Mouse (Mus musculus): ENCODE results near the gene Rgs11. TPM values are rescaled to one million over a fixed set of nuclear protein-coding genes. Genes with fewer than 3 reads are reported as not detected.
A peak's percentile ranks its signal among the peaks of the same experiment; 100 is the strongest.

Rgs11 gene
- polyA plus RNA-seq, 1 experiment = 4.7 TPM

GRCm38 (mm10) chr17:26225150-26225549, 22.4 kb downstream of the Rgs11 start:
- TF ChIP-seq CTCF (IDR thresholded peaks at IDR 0.05; ENCODE audit: low read depth, low read length) = no peak
- TF ChIP-seq POLR2A (IDR thresholded peaks at IDR 0.05; ENCODE audit: borderline replicate concordance, low read depth, low read length) = no peak
- peaks cover 6% of the 10 kb centered on the region for H3K4me1 ChIP-seq (ENCODE audit: control insufficient read depth, insufficient read depth, low read length)
- H3K4me3 ChIP-seq (ENCODE audit: insufficient read depth, low read length) = no peak overlapping the region
- no peak overlapping the region for H3K27ac ChIP-seq (ENCODE audit: insufficient read depth, low read depth, low read length)

- Histone ChIP-seq H3K4me3 (ENCODE audit: insufficient read depth, low read length) (no peak overlapping the region), H3K27ac (ENCODE audit: insufficient read depth, low read depth, low read length) (peak overlapping the region; percentile 96), H3K4me1 (ENCODE audit: control insufficient read depth, insufficient read depth, low read length) (peaks cover 27% of the 10 kb centered on the region)
- TF ChIP-seq CTCF (IDR thresholded peaks at IDR 0.05; ENCODE audit: low read depth, low read length) (no peak), POLR2A (IDR thresholded peaks at IDR 0.05; ENCODE audit: borderline replicate concordance, low read depth, low read length) (no peak)
These were observed 27.0 kb downstream of the Rgs11 start for GRCm38 (mm10) chr17:26229776-26230175.

GRCm38 (mm10) chr17:26231156-26231555, 28.4 kb downstream of the Rgs11 start:
- TF ChIP-seq POLR2A (IDR thresholded peaks at IDR 0.05; ENCODE audit: borderline replicate concordance, low read depth, low read length) = no peak
- TF ChIP-seq CTCF (IDR thresholded peaks at IDR 0.05; ENCODE audit: low read depth, low read length) = no peak
- Histone ChIP-seq H3K4me3 (ENCODE audit: insufficient read depth, low read length) (no peak overlapping the region), H3K27ac (ENCODE audit: insufficient read depth, low read depth, low read length) (peak overlapping the region; percentile 96), H3K4me1 (ENCODE audit: control insufficient read depth, insufficient read depth, low read length) (peaks cover 37% of the 10 kb centered on the region)

- H3K4me3 ChIP-seq (ENCODE audit: insufficient read depth, low read length) = no peak overlapping the region
- peaks cover 51% of the 10 kb centered on the region for H3K4me1 ChIP-seq (ENCODE audit: control insufficient read depth, insufficient read depth, low read length)
- TF ChIP-seq POLR2A (IDR thresholded peaks at IDR 0.05; ENCODE audit: borderline replicate concordance, low read depth, low read length) (no peak), CTCF (IDR thresholded peaks at IDR 0.05; ENCODE audit: low read depth, low read length) (peak; percentile 27; the same call in 1 of the 2 replicates)
- H3K27ac ChIP-seq (ENCODE audit: insufficient read depth, low read depth, low read length) = no peak overlapping the region
These were observed 30.1 kb downstream of the Rgs11 start for GRCm38 (mm10) chr17:26232863-26233262.

GRCm38 (mm10) chr17:26234386-26234785, 31.6 kb downstream of the Rgs11 start:
- Histone ChIP-seq H3K4me3 (ENCODE audit: insufficient read depth, low read length) (no peak overlapping the region), H3K27ac (ENCODE audit: insufficient read depth, low read depth, low read length) (peak overlapping the region; percentile 97), H3K4me1 (ENCODE audit: control insufficient read depth, insufficient read depth, low read length) (peaks cover 58% of the 10 kb centered on the region)
- TF ChIP-seq CTCF (IDR thresholded peaks at IDR 0.05; ENCODE audit: low read depth, low read length) = no peak
- TF ChIP-seq POLR2A (IDR thresholded peaks at IDR 0.05; ENCODE audit: borderline replicate concordance, low read depth, low read length) = no peak

- Histone ChIP-seq H3K4me3 (ENCODE audit: insufficient read depth, low read length) (peak overlapping the region; percentile 28), H3K4me1 (ENCODE audit: control insufficient read depth, insufficient read depth, low read length) (peaks cover 55% of the 10 kb centered on the region), H3K27ac (ENCODE audit: insufficient read depth, low read depth, low read length) (peak overlapping the region; percentile 97)
- no peak for TF ChIP-seq POLR2A (IDR thresholded peaks at IDR 0.05; ENCODE audit: borderline replicate concordance, low read depth, low read length)
- TF ChIP-seq CTCF (IDR thresholded peaks at IDR 0.05; ENCODE audit: low read depth, low read length) = no peak
These were observed 32.5 kb downstream of the Rgs11 start for GRCm38 (mm10) chr17:26235077-26235815.

- Histone ChIP-seq H3K4me3 (ENCODE audit: insufficient read depth, low read length) (no peak overlapping the region), H3K27ac (ENCODE audit: insufficient read depth, low read depth, low read length) (peak overlapping the region; percentile 59), H3K4me1 (ENCODE audit: control insufficient read depth, insufficient read depth, low read length) (peaks cover 52% of the 10 kb centered on the region)
- TF ChIP-seq POLR2A (IDR thresholded peaks at IDR 0.05; ENCODE audit: borderline replicate concordance, low read depth, low read length) = no peak
These were observed 34.9 kb downstream of the Rgs11 start for GRCm38 (mm10) chr17:26237667-26238066.

- H3K4me3 ChIP-seq (ENCODE audit: insufficient read depth, low read length) = no peak overlapping the region
- no peak for TF ChIP-seq CTCF (IDR thresholded peaks at IDR 0.05; ENCODE audit: low read depth, low read length)
- no peak for TF ChIP-seq POLR2A (IDR thresholded peaks at IDR 0.05; ENCODE audit: borderline replicate concordance, low read depth, low read length)
- peaks cover 54% of the 10 kb centered on the region for H3K4me1 ChIP-seq (ENCODE audit: control insufficient read depth, insufficient read depth, low read length)
- no peak overlapping the region for H3K27ac ChIP-seq (ENCODE audit: insufficient read depth, low read depth, low read length)
These were observed 36.8 kb downstream of the Rgs11 start for GRCm38 (mm10) chr17:26239551-26239950.

GRCm38 (mm10) chr17:26240120-26240790, 37.5 kb downstream of the Rgs11 start:
- Histone ChIP-seq H3K4me1 (ENCODE audit: control insufficient read depth, insufficient read depth, low read length) (peaks cover 49% of the 10 kb centered on the region), H3K27ac (ENCODE audit: insufficient read depth, low read depth, low read length) (no peak overlapping the region), H3K4me3 (ENCODE audit: insufficient read depth, low read length) (no peak overlapping the region)
- TF ChIP-seq CTCF (IDR thresholded peaks at IDR 0.05; ENCODE audit: low read depth, low read length) (no peak), POLR2A (IDR thresholded peaks at IDR 0.05; ENCODE audit: borderline replicate concordance, low read depth, low read length) (no peak)

GRCm38 (mm10) chr17:26240990-26241389, 38.2 kb downstream of the Rgs11 start:
- Histone ChIP-seq H3K27ac (ENCODE audit: insufficient read depth, low read depth, low read length) (no peak overlapping the region), H3K4me1 (ENCODE audit: control insufficient read depth, insufficient read depth, low read length) (peaks cover 45% of the 10 kb centered on the region), H3K4me3 (ENCODE audit: insufficient read depth, low read length) (no peak overlapping the region)
- no peak for TF ChIP-seq POLR2A (IDR thresholded peaks at IDR 0.05; ENCODE audit: borderline replicate concordance, low read depth, low read length)
- TF ChIP-seq CTCF (IDR thresholded peaks at IDR 0.05; ENCODE audit: low read depth, low read length) = no peak
